Mouse (Mus musculus) spleen, postnatal 36 days (tissue): ENCODE measurements around the gene Tmco4.
A peak's percentile ranks its signal among the peaks of the same experiment; 100 is the strongest.

Experiments used
- DNase-seq, 2 experiments: peaks; one replicate each; pipeline ENCODE4 v3.0.0; 2022; ENCODE audit warnings: low spot score in 2 of 2, mixed read lengths in 1 of 2

The Tmco4 gene

DNA sequence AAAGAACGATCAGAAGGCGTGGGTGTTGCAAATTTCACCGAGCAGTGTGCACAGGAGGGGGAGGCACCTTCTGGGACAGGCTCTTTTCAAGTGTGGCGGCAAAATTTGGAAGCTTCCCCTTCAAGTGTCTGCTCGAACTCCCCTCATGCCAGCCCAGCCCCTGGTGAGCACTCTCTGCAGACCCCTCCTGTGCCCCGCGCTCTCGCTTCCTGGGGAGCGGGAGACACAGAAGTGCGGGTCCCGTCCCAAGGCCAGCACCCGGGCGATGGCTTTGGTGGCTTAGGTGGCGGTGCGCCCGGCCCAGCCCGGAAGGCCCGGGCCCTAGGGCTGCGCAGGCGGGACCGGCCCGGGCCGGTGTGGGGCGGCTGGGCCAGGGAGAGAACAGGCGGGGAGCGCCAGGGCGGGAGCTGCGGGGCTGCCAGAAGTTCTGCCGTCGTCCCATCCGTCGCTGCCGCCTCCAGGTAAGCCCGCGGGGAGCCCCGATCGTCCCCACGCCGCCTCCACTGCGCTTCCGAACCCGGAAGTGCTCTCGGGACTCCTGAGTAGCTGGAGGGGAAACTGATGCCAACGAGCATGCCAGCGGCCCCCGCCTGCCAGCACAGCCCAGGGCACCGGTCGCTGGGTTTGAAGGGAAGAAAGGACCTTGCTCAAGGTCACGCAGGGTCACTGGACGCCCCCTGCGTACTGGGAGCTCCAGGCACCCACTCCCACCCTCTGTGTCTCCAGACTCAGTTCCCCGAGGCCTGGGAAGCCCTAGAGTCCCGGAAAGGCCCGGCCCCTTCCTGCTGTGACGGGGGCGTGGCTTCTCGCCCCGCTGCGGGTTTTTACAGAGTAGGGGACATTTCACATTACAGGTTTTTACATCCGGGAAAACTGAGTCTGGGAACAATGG, at the start of gene Tmco4:
Tmco4 (plus strand) TSS at position 62 of the 892 bp plus-strand sequence.
- DNase-seq = peak; percentile 83 to 86

DNA sequence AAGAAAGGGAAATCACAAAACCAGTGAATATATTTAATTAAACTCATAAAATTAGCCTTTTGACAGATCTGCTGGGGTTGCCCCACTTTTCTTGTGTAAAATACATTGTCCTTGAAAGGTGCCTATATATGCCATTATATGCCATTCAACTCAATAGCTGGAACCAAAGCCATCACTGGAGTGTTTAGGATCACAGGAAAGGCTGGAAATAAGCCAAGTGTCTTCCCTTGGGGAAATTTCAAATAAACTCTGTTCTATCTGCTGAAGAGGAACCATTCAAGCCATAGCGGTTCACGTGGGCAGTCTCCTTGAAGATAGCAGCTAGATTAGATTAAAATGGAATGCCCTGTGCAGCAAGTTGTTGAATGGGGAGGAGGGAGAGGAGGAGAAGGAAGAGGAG, 47.1 kb upstream of the Tmco4 start:
- DNase-seq = no peak

DNA sequence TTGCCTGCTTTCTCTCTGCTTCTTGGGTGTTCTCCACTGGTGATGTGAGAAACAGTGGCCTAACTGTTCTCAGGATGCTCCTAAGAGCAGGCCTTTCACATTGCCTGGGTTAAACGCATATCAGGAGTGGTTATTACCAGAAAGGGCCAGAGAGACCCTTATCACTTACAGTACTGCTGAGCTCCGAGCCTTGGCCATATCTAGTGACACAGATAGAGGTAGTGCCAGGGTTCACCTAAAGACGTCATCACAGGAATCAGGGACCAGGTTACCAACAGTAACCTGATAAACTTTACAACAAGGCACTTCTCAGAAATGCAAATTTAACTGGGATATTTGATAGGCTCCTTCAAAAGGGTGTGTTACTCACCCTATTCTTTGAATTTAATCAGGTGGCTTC, 38.8 kb upstream of the Tmco4 start:
- DNase-seq = no peak

DNA sequence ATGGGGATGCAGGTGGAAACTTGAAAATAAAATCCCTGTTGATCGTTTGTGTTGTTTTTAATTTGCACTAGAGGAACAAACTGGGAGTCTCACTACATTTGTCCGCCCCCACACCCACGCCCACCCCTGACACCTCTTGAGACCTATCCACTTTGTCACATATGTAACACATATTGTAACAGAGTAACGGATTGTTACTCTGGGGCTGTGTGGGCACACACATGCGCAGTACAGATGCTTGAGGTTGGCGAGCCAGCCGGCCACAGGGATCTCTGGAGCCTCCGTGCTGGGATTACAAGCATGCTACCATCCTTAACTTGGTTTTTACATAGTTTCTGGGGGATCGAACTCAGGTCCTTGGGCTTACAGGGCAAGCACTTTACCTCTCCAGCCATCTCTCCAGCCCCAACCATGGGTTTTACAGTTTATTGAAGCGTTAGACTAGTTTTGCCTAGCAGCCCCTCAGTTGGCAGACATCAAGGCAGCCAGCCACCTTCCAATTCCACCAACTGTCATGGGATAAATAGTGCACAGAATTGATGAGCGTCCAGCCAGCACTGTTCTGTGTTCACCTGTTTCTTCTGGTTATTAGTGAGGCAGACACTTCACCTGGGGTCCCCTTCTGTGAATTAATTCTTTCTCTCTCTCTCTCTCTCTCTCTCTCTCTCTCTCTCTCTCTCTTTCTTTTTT, 38.1 kb upstream of the Tmco4 start:
- no peak for DNase-seq

DNA sequence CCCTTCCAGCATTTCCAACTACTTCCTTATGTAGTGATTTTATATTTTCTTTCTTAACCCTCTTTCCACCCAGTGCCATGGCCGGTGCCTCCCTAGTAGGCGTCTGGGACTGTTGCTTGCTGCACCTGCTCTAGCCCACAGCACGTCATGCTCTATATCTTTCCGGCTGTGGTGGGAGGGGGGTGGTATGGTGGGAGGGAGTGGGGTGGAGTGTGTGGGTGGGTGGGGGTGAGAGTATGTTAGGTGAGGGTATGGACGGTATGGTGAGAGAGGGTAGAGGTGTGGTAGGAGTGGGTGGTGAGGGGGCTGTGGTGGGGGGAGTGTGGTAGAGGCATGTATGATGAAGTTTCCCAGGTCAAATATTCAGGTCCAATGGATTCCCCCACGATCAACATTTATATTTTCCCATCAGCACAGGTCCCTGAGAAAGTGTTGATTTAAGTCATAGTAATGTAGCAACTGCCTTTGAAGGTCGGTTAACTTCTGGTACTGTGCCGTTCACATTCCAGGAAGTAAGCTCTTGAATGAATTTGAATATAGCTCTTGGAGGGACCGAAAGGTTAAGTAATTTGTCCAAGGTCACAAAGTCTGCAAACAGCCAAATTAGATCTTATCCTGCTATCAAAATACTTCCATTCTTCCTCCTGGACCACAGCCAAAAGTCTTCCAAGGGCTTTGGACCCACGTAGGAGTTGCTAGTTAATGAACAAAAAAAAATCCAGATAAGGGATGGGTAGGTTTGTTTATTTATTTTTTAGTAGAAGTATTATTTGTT, 34.0 kb upstream of the Tmco4 start:
- DNase-seq = peak in 1 of 2 experiments; percentile 25

DNA sequence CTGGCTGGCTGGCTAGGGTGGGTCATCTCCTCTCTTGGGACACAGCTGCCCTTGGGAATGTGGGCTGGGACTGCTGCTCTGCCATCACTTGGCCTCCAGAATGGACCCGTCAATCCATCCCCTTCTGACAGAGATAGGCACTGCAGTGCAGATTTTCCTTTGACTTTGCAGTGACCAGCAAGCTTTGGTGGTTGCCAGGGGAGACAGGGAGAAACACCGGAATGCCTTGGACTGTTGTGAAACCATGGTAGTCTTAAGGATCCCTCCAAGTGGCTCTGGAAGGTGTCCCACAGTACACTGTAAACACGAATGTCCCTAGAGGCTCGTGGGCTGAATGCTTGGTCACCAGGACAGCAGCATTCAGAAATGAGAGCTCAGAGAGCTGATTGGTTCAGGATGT, 33.2 kb upstream of the Tmco4 start:
- no peak for DNase-seq

DNA sequence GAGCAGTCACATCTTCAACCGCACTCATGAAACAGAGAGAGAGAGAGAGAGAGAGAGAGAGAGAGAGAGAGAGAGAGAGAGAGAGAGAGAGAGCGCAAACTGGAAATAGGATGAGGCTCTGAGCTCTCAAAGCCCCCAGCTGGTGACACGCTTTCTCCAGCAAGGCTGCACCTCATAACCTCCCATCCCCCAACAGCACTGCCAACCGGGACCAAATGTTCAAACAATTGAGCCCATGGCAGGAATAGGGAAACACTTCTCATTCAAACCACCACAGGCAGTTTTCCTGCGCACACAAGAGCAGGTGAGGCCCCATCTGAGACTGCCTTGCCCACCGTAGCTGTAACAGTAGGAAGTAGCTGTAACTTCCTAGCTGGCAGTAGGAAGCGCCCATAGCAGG, 31.3 kb upstream of the Tmco4 start:
- no peak for DNase-seq

DNA sequence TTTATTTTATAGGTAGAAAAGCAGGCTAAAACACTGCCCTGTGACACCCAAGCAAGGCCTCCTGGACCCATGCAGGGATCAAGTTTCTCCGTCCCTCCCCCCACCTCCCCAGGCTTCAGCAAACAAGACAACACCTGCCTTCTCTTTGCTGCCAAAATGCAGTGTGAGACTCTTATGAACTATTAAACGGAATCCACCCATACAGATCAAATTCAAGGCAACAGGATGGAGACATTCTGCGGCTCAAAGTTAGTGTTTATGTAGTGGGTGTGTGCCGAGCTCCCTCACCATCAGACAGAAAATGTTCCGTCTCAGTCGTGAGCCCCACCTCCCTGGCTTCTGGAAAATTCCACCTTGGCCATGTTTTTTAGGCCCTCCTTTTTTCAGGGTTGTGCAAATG, 30.7 kb upstream of the Tmco4 start:
- no peak for DNase-seq

DNA sequence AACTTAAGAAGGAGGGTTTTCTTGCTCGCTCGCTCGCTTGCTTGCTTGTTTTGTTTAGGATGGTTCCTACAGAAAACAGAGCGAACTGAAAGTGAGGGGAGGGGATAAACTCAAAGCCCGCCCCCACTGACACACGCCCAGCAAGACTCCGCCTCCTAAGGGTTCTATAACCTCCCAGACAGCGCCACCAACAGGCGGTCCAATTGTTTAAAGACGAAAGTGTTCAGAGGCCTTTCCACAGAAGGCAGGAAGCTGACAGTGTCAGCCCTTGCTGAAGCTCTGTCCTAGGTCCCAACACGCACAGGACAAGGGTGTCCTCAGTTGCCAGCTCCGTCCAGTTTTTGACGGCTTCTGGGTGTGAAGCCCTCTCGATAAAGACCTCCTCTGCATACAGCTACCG, 29.0 kb upstream of the Tmco4 start:
- DNase-seq = peak; percentile 86 to 90

DNA sequence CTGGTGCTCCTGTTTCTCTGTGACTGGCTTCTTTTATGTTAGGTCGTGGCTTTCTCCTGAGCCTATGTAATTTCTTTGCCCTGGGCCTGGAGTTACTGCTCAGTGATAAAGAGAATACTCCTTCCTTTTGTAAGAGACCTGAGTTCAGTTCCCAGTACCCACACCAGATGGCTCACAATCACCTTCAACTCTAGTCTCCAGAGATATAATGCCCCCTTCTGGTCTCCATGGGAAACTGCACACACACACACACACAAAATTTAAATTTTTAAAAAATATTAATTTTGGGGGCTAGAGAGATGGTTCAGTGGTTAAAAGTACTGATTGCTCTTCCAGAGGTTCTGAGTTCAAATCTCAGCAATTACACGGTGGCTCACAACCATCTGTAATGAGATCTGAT, 24.4 kb upstream of the Tmco4 start:
- DNase-seq = no peak

DNA sequence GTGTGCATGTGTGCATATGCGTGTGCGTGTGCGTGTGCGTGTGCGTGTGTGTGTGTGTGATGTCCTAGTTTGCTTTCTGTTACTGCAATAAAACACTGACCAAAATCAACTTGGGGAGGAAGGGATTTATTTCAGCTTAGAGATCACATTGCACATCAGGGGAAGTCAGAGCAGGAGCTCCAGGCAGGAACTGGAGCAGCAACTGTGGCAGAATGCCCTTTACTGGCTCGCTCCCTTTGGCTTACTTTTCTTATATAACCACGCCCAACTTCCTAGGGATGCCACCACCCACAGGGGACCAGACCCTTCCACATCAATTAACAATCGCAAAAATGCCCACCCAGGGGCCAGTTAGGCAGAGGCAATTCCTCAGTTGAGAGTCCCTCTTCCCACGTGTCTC, 14.1 kb upstream of the Tmco4 start:
- DNase-seq = no peak

DNA sequence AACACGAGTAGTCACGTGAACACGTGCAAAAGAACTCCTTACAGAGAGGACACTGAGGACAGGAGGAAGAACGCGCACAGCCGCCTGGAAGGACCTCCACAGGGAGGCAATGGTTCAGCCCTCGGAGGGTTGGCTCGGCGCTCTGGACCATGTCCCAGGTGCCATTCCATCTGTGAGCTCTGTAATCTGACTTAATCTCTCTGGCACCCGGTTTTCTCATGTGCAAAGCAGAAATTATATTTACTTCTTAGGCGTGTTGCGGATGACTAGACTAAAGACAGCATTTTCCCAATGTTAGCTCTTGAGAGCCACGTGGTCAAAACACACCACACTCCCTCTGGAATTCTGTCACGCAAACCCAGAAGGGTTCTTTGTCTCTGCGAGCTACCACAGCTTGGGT, 13.6 kb upstream of the Tmco4 start:
- no peak for DNase-seq

DNA sequence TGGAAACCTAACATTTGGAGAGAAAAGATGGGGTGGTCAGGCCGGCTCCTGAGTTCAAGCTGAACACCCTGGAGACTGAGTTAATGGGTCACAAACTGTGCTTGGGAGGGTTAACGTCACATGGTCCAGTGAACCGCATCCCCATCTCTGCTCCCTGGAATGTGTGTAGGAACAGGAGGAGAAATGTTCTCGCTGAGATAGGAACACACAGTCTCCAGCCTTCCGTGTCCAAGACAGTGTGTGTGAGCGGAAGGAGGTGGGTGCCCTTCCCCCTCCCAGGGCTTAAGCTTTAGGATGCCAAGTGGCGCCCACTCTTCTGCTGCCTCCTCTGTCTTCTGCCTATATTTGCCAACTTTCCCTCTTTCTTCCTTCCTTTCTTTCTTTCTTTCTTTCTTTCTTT, 12.8 kb upstream of the Tmco4 start:
- DNase-seq = no peak

DNA sequence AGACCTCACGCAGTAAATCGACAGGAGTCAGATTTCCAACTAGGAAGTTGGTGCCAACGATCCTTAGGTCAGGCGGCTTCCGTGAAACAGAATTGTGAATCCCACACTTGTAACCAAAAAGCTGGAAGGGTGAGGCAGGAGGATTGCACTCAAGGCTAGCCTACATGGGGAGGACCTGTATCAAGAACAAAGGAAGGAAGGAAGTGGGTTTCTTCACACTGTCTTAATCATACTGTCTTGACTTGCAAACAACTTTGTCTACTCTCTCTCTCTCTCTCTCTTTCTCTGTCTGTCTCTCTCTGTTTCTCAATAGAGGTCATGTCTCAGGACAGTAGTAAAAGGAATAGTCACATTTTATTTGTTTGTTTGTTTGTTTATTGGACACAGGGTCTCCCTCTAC, 10.0 kb upstream of the Tmco4 start:
- no peak for DNase-seq

DNA sequence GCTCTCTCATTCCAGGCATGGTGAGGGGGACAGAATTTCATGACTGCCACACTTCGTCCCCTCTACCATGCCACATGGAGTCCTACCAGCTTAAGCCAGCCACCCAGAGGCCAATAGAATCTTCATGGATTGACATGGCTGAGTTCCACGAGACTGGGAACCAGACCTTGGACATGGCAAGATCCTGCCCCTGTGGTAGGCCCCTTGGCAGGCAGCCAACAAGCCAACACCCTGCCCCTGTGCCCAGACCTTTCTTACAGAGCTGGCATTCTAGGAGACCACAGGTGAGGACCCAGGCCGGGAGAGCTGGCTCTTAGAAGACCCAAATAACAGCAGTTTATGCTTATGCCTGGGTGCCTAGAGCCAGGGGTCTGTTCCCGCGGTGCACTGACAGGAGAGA, 6.8 kb upstream of the Tmco4 start:
- DNase-seq = no peak

DNA sequence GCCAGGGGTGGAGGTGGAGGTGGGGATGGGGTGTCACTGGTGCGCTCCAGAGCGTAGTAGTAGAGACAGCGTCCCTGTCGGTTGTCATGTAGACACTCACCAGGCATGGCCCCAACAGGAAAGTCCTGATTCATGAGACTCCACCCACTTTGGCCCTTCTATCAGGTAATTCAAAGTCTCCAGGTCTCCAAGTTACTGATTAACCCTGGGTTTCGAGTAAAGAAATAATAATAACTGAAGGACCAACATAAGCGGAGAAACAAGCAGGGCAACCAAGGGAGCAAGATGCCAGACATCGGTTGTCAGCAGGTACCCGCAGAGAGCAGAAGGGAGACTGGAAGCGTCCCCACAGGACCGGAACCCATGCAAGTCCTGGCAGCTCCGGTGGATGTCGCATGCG, 5.8 kb upstream of the Tmco4 start, which contains the start of gene Rnf186:
Rnf186 (plus strand) TSS at position 247 of the 400 bp plus-strand sequence.
- DNase-seq = no peak

DNA sequence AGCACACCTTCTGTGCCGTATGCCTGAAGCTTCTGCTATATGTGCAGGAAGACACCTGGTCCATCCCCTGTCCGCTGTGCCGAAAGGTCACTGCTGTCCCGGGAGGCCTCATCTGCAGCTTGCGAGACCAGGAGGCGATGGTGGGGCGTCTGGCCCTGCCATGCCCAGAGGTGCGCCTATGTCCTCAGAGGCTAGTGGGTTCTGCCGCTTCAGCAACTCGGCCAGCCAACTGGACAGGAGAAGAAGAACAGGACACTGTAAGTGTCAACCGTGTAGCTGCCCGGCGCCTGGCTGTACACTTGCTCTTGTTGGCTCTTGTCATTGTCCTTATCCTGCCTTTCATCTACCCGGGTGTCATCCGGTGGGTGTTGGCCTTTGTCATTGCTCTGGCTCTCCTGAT, 5.2 kb upstream of the Tmco4 start:
- no peak for DNase-seq

DNA sequence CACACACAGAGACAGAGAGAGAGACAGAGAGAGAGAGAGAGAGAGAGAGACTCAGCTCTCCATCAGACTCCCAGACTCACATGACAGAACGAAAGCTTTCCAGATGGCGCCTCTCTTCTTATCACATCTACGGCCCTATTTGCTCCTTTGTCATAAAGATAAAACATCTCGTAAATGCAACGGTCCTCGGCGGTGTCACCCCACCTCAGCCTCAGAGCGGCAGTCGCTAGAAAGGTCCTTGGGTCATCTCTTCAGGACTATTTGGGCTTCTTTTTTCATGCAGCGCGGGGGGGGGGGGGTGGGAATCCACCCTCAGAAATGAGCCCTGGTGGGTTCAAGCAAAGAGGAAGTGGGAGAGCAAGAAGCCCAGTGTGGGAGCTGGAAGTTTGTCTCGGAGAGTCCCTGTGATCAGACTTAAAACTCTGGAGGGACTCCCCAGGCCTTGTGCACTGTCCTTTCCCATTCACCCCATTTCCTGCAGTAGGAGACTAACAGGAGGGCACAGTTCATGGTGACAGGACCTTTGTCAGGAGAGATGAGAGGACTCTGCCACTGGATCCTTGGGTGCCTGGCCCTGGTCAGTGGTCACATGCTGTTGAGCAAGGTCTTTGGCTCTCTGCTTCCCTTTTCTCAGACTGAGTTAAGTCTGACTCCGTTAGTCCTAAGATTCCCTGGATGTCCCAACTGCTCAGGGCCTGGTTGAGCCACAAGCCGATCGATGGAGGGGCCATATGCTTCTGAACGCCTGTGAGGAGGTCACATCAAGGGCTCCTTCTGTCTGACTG, 3.7 kb upstream of the Tmco4 start:
- no peak for DNase-seq

DNA sequence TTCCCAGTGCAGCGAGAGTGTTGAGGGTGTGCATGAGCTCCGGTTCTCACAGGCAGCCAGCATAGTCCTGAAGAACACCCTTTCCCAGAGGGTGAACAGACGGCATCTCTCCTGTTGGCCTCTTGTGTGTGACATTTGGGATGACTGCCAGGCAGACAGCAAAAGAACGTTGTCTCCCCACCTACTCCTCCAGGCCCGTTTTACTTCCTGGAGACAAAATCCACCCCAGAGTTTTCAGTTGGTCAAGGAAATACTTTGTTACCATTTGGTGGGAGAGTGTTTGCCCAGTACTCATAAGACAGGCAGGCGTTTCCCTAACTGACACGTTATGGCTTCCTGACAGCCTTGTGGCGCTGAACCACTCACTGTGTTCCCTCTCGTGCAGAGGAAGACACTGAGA, 3.0 kb upstream of the Tmco4 start:
- DNase-seq = no peak

DNA sequence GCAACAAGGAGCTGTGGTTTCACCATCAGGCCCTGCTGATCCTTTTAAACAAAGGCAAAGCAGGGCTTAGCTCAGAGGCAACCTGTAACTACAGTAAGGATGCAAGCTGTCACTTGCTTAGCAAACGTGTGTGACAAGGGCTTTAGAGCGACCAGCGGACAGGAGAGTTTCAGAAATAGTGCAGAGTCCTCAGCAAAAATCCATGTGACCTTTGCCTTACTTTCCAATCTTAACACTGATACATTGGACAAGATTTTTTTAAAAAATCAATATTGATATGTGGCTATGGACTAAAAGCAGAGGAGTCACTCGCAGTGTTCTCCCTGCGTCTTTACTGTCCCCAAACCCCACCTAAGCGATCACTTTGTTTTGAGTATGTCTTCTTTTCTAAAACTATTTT, 1.3 kb upstream of the Tmco4 start:
- no peak for DNase-seq

DNA sequence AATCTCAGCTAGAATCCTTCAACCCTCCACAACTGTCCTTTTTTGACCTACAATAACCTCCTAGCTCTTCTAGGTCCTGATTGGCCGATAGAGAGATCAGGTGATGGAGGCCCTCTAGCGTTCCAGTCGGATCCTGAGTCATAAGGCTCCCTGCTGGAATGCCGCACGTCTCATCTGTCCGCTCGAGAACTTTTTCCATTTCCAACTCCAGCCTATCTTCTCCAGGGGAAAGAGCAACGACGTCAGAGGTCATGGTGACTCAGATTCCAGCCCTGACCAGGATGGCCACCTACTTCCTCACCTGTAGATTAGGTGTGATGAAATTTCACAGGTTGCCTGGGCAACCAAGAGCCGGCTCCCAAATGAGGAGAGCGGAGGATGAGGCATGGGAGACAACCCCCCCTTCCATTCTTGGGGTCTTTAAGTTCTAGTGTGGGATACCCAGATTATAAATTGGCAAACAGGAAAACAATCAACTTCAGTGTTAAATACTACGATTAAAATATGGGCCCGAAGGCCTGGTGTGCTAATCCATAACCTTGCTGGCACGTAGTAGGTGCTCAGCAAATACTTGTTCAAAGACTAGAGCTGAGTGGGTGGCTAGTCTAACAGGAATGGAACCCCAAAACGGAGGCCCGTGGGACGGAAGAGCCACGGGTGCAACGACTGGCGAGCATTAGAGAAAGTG, 405 bp upstream of the Tmco4 start:
- peak; percentile 32 to 45 for DNase-seq
